Mouse (Mus musculus): Measurements from ENCODE around the gene Cyfip2. TPM values are rescaled to one million over a fixed set of nuclear protein-coding genes. Genes with fewer than 3 reads are reported as not detected.

The Cyfip2 gene
- polyA plus RNA-seq, 2 experiments = 6.5 to 7.8 TPM

DNA sequence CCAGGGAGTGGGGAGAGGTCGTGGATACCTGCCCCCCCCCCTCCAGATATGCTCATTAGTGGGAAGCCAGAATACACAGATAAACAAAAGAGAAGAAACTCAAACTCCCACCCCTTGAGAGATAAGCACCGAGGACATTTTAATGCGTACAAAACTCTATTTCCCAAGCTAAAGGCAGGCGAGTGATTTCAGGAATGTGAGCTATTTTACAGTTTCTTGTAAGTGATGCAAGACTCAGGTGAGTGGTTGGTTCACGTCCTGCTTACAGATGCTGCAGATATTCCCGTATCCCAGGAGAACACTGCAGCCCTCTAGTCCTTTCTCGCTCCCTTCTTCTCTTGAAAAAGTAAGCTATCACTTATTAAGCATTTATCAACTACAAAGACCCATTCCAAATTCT, 66.3 kb downstream of the Cyfip2 start:
- no peaks in the 10 kb centered on the region for H3K4me1 ChIP-seq (ENCODE audit: control insufficient read depth, insufficient read depth, low read length)

DNA sequence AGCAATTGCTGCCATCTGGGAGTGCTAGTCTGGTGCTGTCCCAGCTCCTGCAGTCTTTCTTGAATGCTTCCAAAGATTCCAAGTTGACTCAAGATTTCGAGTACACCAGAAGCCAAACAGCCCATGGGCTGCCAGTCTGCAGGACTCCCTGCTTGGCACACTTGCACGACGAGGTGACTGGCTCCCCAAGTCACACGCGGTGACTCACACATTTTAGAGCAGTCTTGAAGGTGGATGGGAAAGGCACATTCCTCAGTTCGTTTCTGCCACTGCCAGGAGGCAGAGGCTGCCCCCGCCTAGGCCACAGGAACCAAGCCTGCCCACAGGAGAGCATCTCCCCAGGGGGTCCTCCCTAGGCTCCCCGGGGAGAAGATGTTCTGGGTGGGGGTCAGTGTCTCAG, 66.7 kb downstream of the Cyfip2 start:
- no peak overlapping the region for H3K4me3 ChIP-seq (replicated peaks; ENCODE audit: low read length)
- WGBS = 66% methylated on average over 8 of the region's 8 CpGs
- ATAC-seq (ENCODE audit: low FRiP score, low read depth) = no peak
- H3K4me2 ChIP-seq (replicated peaks; ENCODE audit: low read depth, low read length, severe bottlenecking) = no peak overlapping the region
- no peak overlapping the region for H3K9ac ChIP-seq (ENCODE audit: low read depth, low read length, severe bottlenecking)
- TF ChIP-seq POLR2A (IDR thresholded peaks at IDR 0.05; ENCODE audit: borderline replicate concordance, extremely low read depth, insufficient read depth, insufficient read length) = no peak
- no peaks in the 10 kb centered on the region for H3K9me3 ChIP-seq (ENCODE audit: control insufficient read depth, low read length)
- no peak overlapping the region for H3K27ac ChIP-seq (replicated peaks; ENCODE audit: low read depth, low read length)
- DNase-seq (ENCODE audit: low spot score) = no peak
- 0 out of 2 replicates have a peak, but pooled peaks cover 10% of the 10 kb centered on the region for H3K36me3 ChIP-seq (ENCODE audit: control insufficient read depth, insufficient read depth, low read length)
- H3K4me1 ChIP-seq (ENCODE audit: control insufficient read depth, insufficient read depth, low read length) = no peaks in the 10 kb centered on the region
- no peaks in the 10 kb centered on the region for H3K27me3 ChIP-seq (ENCODE audit: control insufficient read depth, insufficient read depth, low read length)

More for the DNA sequence above, 66.3 kb downstream of the Cyfip2 start:
- 63% methylated on average over 7 of the region's 7 CpGs for WGBS
- H3K9me3 ChIP-seq (ENCODE audit: control insufficient read depth, low read length) = no peaks in the 10 kb centered on the region
- no peak overlapping the region for H3K4me3 ChIP-seq (replicated peaks; ENCODE audit: low read length)
- H3K36me3 ChIP-seq (ENCODE audit: control insufficient read depth, insufficient read depth, low read length) = 0 out of 2 replicates have a peak, but pooled peaks cover 7% of the 10 kb centered on the region
- ATAC-seq (ENCODE audit: low FRiP score, low read depth) (no peak), DNase-seq (ENCODE audit: low spot score) (no peak)
- H3K27me3 ChIP-seq (ENCODE audit: control insufficient read depth, insufficient read depth, low read length) = no peaks in the 10 kb centered on the region
- no peak for TF ChIP-seq POLR2A (IDR thresholded peaks at IDR 0.05; ENCODE audit: borderline replicate concordance, extremely low read depth, insufficient read depth, insufficient read length)
- no peak overlapping the region for H3K4me2 ChIP-seq (replicated peaks; ENCODE audit: low read depth, low read length, severe bottlenecking)
- no peak overlapping the region for H3K27ac ChIP-seq (replicated peaks; ENCODE audit: low read depth, low read length)
- H3K9ac ChIP-seq (ENCODE audit: low read depth, low read length, severe bottlenecking) = no peak overlapping the region

DNA sequence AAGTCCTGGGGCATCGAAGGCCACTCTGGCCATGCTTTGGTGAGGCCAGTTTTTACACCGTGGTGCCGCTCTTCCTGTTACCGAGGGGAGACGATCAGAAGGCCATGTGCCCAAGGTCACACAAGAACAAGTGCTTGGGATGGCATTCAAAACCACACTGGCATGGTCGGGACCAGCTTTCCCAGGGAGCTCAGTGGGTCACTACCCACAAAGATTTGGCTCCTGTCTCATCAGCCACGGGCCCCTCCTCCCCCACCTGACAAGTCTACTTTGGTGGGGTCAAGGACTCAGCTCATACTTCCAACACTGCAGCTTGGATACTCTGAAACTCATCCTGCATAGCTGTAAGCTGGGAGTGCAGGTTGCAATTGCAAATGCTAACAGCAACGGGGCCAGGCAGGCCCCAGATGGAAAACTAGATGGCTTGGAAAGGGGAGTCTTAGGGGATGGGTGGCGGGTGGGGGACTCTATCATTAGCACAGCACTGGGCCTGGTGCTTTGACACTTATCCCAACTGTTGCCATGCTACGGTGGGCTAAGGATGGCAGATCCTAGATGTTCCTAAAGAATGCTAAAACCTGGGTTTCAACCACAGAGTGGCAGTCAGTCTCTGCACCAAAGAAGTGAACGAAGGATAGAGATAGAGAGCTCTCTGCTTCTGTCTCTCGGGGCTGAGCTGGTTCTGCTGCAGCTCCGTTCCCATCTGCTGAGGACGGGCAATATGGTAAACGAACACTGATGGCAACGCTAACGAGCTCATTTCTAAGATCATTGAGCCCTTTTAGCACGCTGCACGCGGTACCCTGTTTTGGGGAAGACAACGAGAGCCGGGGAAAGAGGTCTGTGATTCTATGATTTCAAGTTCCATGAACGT, 67.7 kb downstream of the Cyfip2 start:
- 0 out of 2 replicates have a peak, but pooled peaks cover 11% of the 10 kb centered on the region for H3K36me3 ChIP-seq (ENCODE audit: control insufficient read depth, insufficient read depth, low read length)
- TF ChIP-seq POLR2A (IDR thresholded peaks at IDR 0.05; ENCODE audit: borderline replicate concordance, extremely low read depth, insufficient read depth, insufficient read length) = no peak
- no peak overlapping the region for H3K9ac ChIP-seq (ENCODE audit: low read depth, low read length, severe bottlenecking)
- H3K9me3 ChIP-seq (ENCODE audit: control insufficient read depth, low read length) = no peaks in the 10 kb centered on the region
- H3K4me1 ChIP-seq (ENCODE audit: control insufficient read depth, insufficient read depth, low read length) = no peaks in the 10 kb centered on the region
- no peak overlapping the region for H3K4me3 ChIP-seq (replicated peaks; ENCODE audit: low read length)
- ATAC-seq (ENCODE audit: low FRiP score, low read depth) = no peak
- DNase-seq (ENCODE audit: low spot score) = no peak
- WGBS = 82% methylated on average over 23 of the region's 23 CpGs
- no peak overlapping the region for H3K4me2 ChIP-seq (replicated peaks; ENCODE audit: low read depth, low read length, severe bottlenecking)
- no peak overlapping the region for H3K27ac ChIP-seq (replicated peaks; ENCODE audit: low read depth, low read length)
- no peaks in the 10 kb centered on the region for H3K27me3 ChIP-seq (ENCODE audit: control insufficient read depth, insufficient read depth, low read length)

DNA sequence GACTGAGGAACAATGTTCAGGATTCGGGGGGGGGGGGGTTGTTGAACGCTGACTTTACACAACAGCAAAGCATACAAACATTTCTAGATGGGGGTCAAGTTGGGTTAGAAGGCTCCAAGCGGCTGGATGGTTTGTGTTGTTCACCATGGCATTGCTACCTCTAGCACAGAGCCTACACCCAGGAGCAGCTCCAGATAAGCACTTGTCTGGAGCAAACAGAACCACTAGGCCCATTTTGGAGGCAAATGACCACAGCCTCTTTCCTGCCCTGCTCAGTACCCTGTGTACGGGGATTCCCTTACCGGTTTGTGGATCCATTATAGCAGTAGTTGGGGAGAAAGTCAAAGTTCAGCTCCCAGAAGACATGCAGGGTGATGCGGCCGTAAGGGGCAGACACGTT, 70.7 kb downstream of the Cyfip2 start:
- Histone ChIP-seq H3K9ac (ENCODE audit: low read depth, low read length, severe bottlenecking) (no peak overlapping the region), H3K27me3 (ENCODE audit: control insufficient read depth, insufficient read depth, low read length) (no peaks in the 10 kb centered on the region), H3K4me2 (replicated peaks; ENCODE audit: low read depth, low read length, severe bottlenecking) (no peak overlapping the region), H3K4me1 (ENCODE audit: control insufficient read depth, insufficient read depth, low read length) (no peaks in the 10 kb centered on the region), H3K9me3 (ENCODE audit: control insufficient read depth, low read length) (no peaks in the 10 kb centered on the region), H3K4me3 (replicated peaks; ENCODE audit: low read length) (no peak overlapping the region), H3K27ac (replicated peaks; ENCODE audit: low read depth, low read length) (no peak overlapping the region), H3K36me3 (ENCODE audit: control insufficient read depth, insufficient read depth, low read length) (peaks cover 9% of the 10 kb centered on the region; the same call in 1 of the 2 replicates)
- no peak for TF ChIP-seq POLR2A (IDR thresholded peaks at IDR 0.05; ENCODE audit: borderline replicate concordance, extremely low read depth, insufficient read depth, insufficient read length)
- ATAC-seq (ENCODE audit: low FRiP score, low read depth) (no peak), DNase-seq (ENCODE audit: low spot score) (no peak)
- WGBS = 84% methylated on average over 8 of the region's 8 CpGs

- no peak overlapping the region for H3K9ac ChIP-seq (ENCODE audit: low read depth, low read length, severe bottlenecking)
- H3K4me3 ChIP-seq (replicated peaks; ENCODE audit: low read length) = no peak overlapping the region
- H3K9me3 ChIP-seq (ENCODE audit: control insufficient read depth, low read length) = no peaks in the 10 kb centered on the region
- H3K36me3 ChIP-seq (ENCODE audit: control insufficient read depth, insufficient read depth, low read length) = peaks cover 7% of the 10 kb centered on the region; the same call in 1 of the 2 replicates
- H3K4me2 ChIP-seq (replicated peaks; ENCODE audit: low read depth, low read length, severe bottlenecking) = no peak overlapping the region
- DNase-seq (ENCODE audit: low spot score) = no peak
- no peaks in the 10 kb centered on the region for H3K27me3 ChIP-seq (ENCODE audit: control insufficient read depth, insufficient read depth, low read length)
- no peaks in the 10 kb centered on the region for H3K4me1 ChIP-seq (ENCODE audit: control insufficient read depth, insufficient read depth, low read length)
- no peak for TF ChIP-seq POLR2A (IDR thresholded peaks at IDR 0.05; ENCODE audit: borderline replicate concordance, extremely low read depth, insufficient read depth, insufficient read length)
- no peak for ATAC-seq (ENCODE audit: low FRiP score, low read depth)
- no peak overlapping the region for H3K27ac ChIP-seq (replicated peaks; ENCODE audit: low read depth, low read length)
- 93% methylated on average over 7 of the region's 7 CpGs for WGBS
Measured at GRCm38 (mm10) chr11:46241150-46241673, 71.4 kb downstream of the Cyfip2 start.
